In genomic region chr15:99339669-99340068, GRCm38 (mm10) we compare ENCODE assay signal across 15 mouse cellular contexts. TPM values are rescaled to one million over a fixed set of nuclear protein-coding genes. Genes with fewer than 3 reads are reported as not detected.
DNase-seq lines count a peak whose midpoint lies in the region; ATAC-seq lines count a peak whose summit lies in the region.
"Had no signal": no experiment of that assay in that cellular context is flagged by ENCODE, and none has a peak within 500 bp of the region (broad histone marks: within the 10 kb centered on the region; RNA-seq: fewer than 3 reads in every experiment).

No protein-coding gene starts in this region.

- intact Hi-C loops in heart, postnatal 36 days (cut with DNase I): no loop called here

- 0 out of 2 replicates have a peak overlapping the region, but pooled peaks have one; percentile 7 for H3K27ac ChIP-seq in intestine, embryonic 16.5 days (ENCODE audit: low read length)
- H3K27ac ChIP-seq in intestine, embryonic 15.5 days: no peak overlapping the region
- H3K27ac ChIP-seq in neural tube, embryonic 14.5 days (ENCODE audit: low read depth, low read length): 0 out of 2 replicates have a peak overlapping the region, but pooled peaks have one; percentile 5
- H3K27ac ChIP-seq in neural tube, embryonic 15.5 days (replicated peaks): no peak overlapping the region
- H3K27ac ChIP-seq: hindbrain, embryonic 15.5 days; kidney, embryonic 15.5 days; layer of hippocampus, adult 2 months; macrophage had no signal

- H3K36me3 ChIP-seq in intestine, embryonic 16.5 days (ENCODE audit: control insufficient read depth, insufficient read depth, low read length): no peaks in the 10 kb centered on the region
- H3K36me3 ChIP-seq in intestine, embryonic 15.5 days: no peaks in the 10 kb centered on the region
- no peaks in the 10 kb centered on the region for H3K36me3 ChIP-seq in neural tube, embryonic 14.5 days (ENCODE audit: control insufficient read depth, insufficient read depth, low read length)
- no peaks in the 10 kb centered on the region for H3K36me3 ChIP-seq in neural tube, embryonic 15.5 days
- H3K36me3 ChIP-seq: hindbrain, embryonic 15.5 days had no signal

- DNase-seq in heart, adult 11 months: peak; percentile 88
- no peak for DNase-seq in heart, postnatal 36 days
- DNase-seq in ovary, adult 18-20 months (ENCODE audit: low spot score): no peak
- DNase-seq in frontal cortex, postnatal 10 days (ENCODE audit: low spot score in 2 of 2): no peak
- DNase-seq: cerebellum, postnatal 10 days had no signal

- no peaks in the 10 kb centered on the region for H3K27me3 ChIP-seq in intestine, embryonic 16.5 days (replicated peaks; ENCODE audit: control insufficient read depth, insufficient read depth, low read length)
- no peaks in the 10 kb centered on the region for H3K27me3 ChIP-seq in intestine, embryonic 15.5 days (replicated peaks)
- no peaks in the 10 kb centered on the region for H3K27me3 ChIP-seq in neural tube, embryonic 14.5 days (ENCODE audit: control insufficient read depth, insufficient read depth, low read length)
- no peaks in the 10 kb centered on the region for H3K27me3 ChIP-seq in neural tube, embryonic 15.5 days (replicated peaks)
- H3K27me3 ChIP-seq: hindbrain, embryonic 15.5 days; kidney, embryonic 15.5 days; Patski had no signal

- peaks cover 32% of the 10 kb centered on the region for H3K4me1 ChIP-seq in intestine, embryonic 16.5 days (ENCODE audit: control insufficient read depth, insufficient read depth, low read length)
- peaks cover 30% of the 10 kb centered on the region for H3K4me1 ChIP-seq in intestine, embryonic 15.5 days (replicated peaks)
- peaks cover 10% of the 10 kb centered on the region; the same call in 1 of the 2 replicates for H3K4me1 ChIP-seq in neural tube, embryonic 14.5 days (ENCODE audit: control insufficient read depth, insufficient read depth, low read length)
- H3K4me1 ChIP-seq in neural tube, embryonic 15.5 days: peaks cover 42% of the 10 kb centered on the region

- no peaks in the 10 kb centered on the region for H3K9me3 ChIP-seq in intestine, embryonic 16.5 days (ENCODE audit: control insufficient read depth, low read length)
- H3K9me3 ChIP-seq in intestine, embryonic 15.5 days: no peaks in the 10 kb centered on the region
- H3K9me3 ChIP-seq in neural tube, embryonic 14.5 days (ENCODE audit: control insufficient read depth, low read length): no peaks in the 10 kb centered on the region
- H3K9me3 ChIP-seq in neural tube, embryonic 15.5 days (replicated peaks): no peaks in the 10 kb centered on the region
- H3K9me3 ChIP-seq: hindbrain, embryonic 15.5 days; kidney, embryonic 15.5 days had no signal

- no peak overlapping the region for H3K9ac ChIP-seq in intestine, embryonic 16.5 days (ENCODE audit: low read depth, low read length)
- no peak overlapping the region for H3K9ac ChIP-seq in intestine, embryonic 15.5 days
- no peak overlapping the region for H3K9ac ChIP-seq in neural tube, embryonic 14.5 days (replicated peaks; ENCODE audit: low read depth, low read length)
- H3K9ac ChIP-seq in neural tube, embryonic 15.5 days (replicated peaks): no peak overlapping the region
- H3K9ac ChIP-seq: hindbrain, embryonic 15.5 days; kidney, embryonic 15.5 days had no signal

- no peak overlapping the region for H3K4me2 ChIP-seq in intestine, embryonic 16.5 days (ENCODE audit: low read depth, low read length)
- no peak overlapping the region for H3K4me2 ChIP-seq in intestine, embryonic 15.5 days (replicated peaks)
- no peak overlapping the region for H3K4me2 ChIP-seq in neural tube, embryonic 14.5 days (ENCODE audit: low read depth, low read length)
- H3K4me2 ChIP-seq in neural tube, embryonic 15.5 days: no peak overlapping the region
- H3K4me2 ChIP-seq: hindbrain, embryonic 15.5 days; kidney, embryonic 15.5 days had no signal

- ATAC-seq in intestine, embryonic 16.5 days: no peak
- no peak for ATAC-seq in intestine, embryonic 15.5 days
- ATAC-seq in neural tube, embryonic 14.5 days (ENCODE audit: low read depth): no peak
- ATAC-seq in neural tube, embryonic 15.5 days (ENCODE audit: low FRiP score): no peak
- ATAC-seq: midbrain, embryonic 16.5 days; Patski had no signal

- WGBS in intestine, embryonic 16.5 days: 29% methylated on average over 6 of the region's 6 CpGs
- 17% methylated on average over 6 of the region's 6 CpGs for WGBS in intestine, embryonic 15.5 days
- 64% methylated on average over 6 of the region's 6 CpGs for WGBS in neural tube, embryonic 14.5 days
- WGBS in neural tube, embryonic 15.5 days: 52% methylated on average over 6 of the region's 6 CpGs

- no peak overlapping the region for H3K4me3 ChIP-seq in intestine, embryonic 16.5 days (ENCODE audit: low read length)
- no peak overlapping the region for H3K4me3 ChIP-seq in intestine, embryonic 15.5 days (replicated peaks)
- H3K4me3 ChIP-seq in neural tube, embryonic 14.5 days (ENCODE audit: low read depth, low read length): no peak overlapping the region
- H3K4me3 ChIP-seq in neural tube, embryonic 15.5 days (replicated peaks): no peak overlapping the region
- H3K4me3 ChIP-seq: hindbrain, embryonic 15.5 days; kidney, embryonic 15.5 days; layer of hippocampus, adult 2 months had no signal

RNA-seq across cellular contexts. Expression of gene Fmnl3, which starts 30.6 kb away (rescaled TPM):
- 10 to 100 TPM; 19.0 to 22.3 TPM for total RNA-seq in heart, postnatal 36 days (2021)
- 10.6 and 10.8 TPM in 2 replicates for polyA plus RNA-seq in intestine, embryonic 16.5 days (2015; fragmentation: Nextera tagmentation; extraction: Ambion mirVana)
- 16.3 and 17.3 TPM in 2 replicates for polyA plus RNA-seq in intestine, embryonic 15.5 days (2015; fragmentation: Nextera tagmentation; extraction: Ambion mirVana)
- polyA plus RNA-seq in neural tube, embryonic 14.5 days (2014; fragmentation: Nextera tagmentation; extraction: Ambion mirVana): 7.3 and 8.8 TPM in 2 replicates
- 7.9 and 11.9 TPM in 2 replicates for polyA plus RNA-seq in neural tube, embryonic 15.5 days (2015; fragmentation: Nextera tagmentation; extraction: Ambion mirVana)

RNA-seq across cellular contexts. Expression of gene Fam186b, which starts 44.0 kb away (rescaled TPM):
- not detected for total RNA-seq in heart, postnatal 36 days (2021)
- polyA plus RNA-seq in intestine, embryonic 16.5 days (2015; fragmentation: Nextera tagmentation; extraction: Ambion mirVana): 0.24 TPM in 1 of 2 replicates, not detected in the other
- polyA plus RNA-seq in intestine, embryonic 15.5 days (2015; fragmentation: Nextera tagmentation; extraction: Ambion mirVana): 0.18 TPM in 1 of 2 replicates, not detected in the other
- 0.53 and 0.66 TPM in 2 replicates for polyA plus RNA-seq in neural tube, embryonic 14.5 days (2014; fragmentation: Nextera tagmentation; extraction: Ambion mirVana)
- 0.73 and 0.97 TPM in 2 replicates for polyA plus RNA-seq in neural tube, embryonic 15.5 days (2015; fragmentation: Nextera tagmentation; extraction: Ambion mirVana)
- polyA plus RNA-seq: macrophage had no signal

RNA-seq across cellular contexts. Expression of gene Prpf40b, which starts 44.8 kb away (rescaled TPM):
- 10 to 100 TPM; 20.4 to 24.3 TPM for total RNA-seq in heart, postnatal 36 days (2021)
- 29.8 and 34.8 TPM in 2 replicates for polyA plus RNA-seq in intestine, embryonic 16.5 days (2015; fragmentation: Nextera tagmentation; extraction: Ambion mirVana)
- 35.0 and 42.6 TPM in 2 replicates for polyA plus RNA-seq in intestine, embryonic 15.5 days (2015; fragmentation: Nextera tagmentation; extraction: Ambion mirVana)
- 96.9 and 113 TPM in 2 replicates for polyA plus RNA-seq in neural tube, embryonic 14.5 days (2014; fragmentation: Nextera tagmentation; extraction: Ambion mirVana)
- polyA plus RNA-seq in neural tube, embryonic 15.5 days (2015; fragmentation: Nextera tagmentation; extraction: Ambion mirVana): 95.7 and 111 TPM in 2 replicates

RNA-seq across cellular contexts. Expression of gene Tmbim6, which starts 53.0 kb away (rescaled TPM):
- 100 to 1,000 TPM; 233 to 243 TPM for total RNA-seq in heart, postnatal 36 days (2021)
- 726 and 829 TPM in 2 replicates for polyA plus RNA-seq in intestine, embryonic 16.5 days (2015; fragmentation: Nextera tagmentation; extraction: Ambion mirVana)
- 530 and 607 TPM in 2 replicates for polyA plus RNA-seq in intestine, embryonic 15.5 days (2015; fragmentation: Nextera tagmentation; extraction: Ambion mirVana)
- 245 and 257 TPM in 2 replicates for polyA plus RNA-seq in neural tube, embryonic 14.5 days (2014; fragmentation: Nextera tagmentation; extraction: Ambion mirVana)
- 289 and 350 TPM in 2 replicates for polyA plus RNA-seq in neural tube, embryonic 15.5 days (2015; fragmentation: Nextera tagmentation; extraction: Ambion mirVana)

Comparison
In these comparisons a context has a peak if more than half of its experiments do, and no peak if none do; other contexts are left out.
1. H3K27ac ChIP-seq: peak in intestine, embryonic 16.5 days (single experiment) and neural tube, embryonic 14.5 days (single experiment); none in intestine, embryonic 15.5 days (single experiment) and neural tube, embryonic 15.5 days (single experiment).